Mouse (Mus musculus): Measurements from ENCODE around the gene Osbpl8.

- no peak for TF ChIP-seq POLR2A (IDR thresholded peaks at IDR 0.05; ENCODE audit: low read depth, low read length)
- TF ChIP-seq MAZ (IDR thresholded peaks at IDR 0.05; ENCODE audit: low read depth, low read length): no peak
- no peak for TF ChIP-seq CTCF (conservative IDR thresholded peaks at IDR 0.05 in 1 of 2, IDR thresholded peaks at IDR 0.05 in 1 of 2; ENCODE audit: low read depth in 2 of 2, low read length in 2 of 2)
- no peak for TF ChIP-seq MYC (IDR thresholded peaks at IDR 0.05; ENCODE audit: low read depth, low read length)
- no peak for TF ChIP-seq E2F4 (IDR thresholded peaks at IDR 0.05; ENCODE audit: insufficient replicate concordance, low read depth, low read length)
- no peak for TF ChIP-seq TCF12 (IDR thresholded peaks at IDR 0.05; ENCODE audit: low read depth, low read length)
- no peak for TF ChIP-seq USF1 (IDR thresholded peaks at IDR 0.05; ENCODE audit: low read depth, low read length)
- TF ChIP-seq ZMIZ1 (IDR thresholded peaks at IDR 0.05; ENCODE audit: low read depth, low read length): no peak
- no peak for TF ChIP-seq MAFK (IDR thresholded peaks at IDR 0.05; ENCODE audit: insufficient replicate concordance, low read length)
- no peak for TF ChIP-seq RCOR1 (conservative IDR thresholded peaks at IDR 0.05; ENCODE audit: low read depth, low read length)
- TF ChIP-seq SMC3 (IDR thresholded peaks at IDR 0.05; ENCODE audit: low read depth, low read length): no peak
- no peak for TF ChIP-seq NELFE (IDR thresholded peaks at IDR 0.05; ENCODE audit: low read depth, low read length)
Observed at GRCm38 (mm10) chr10:111258256-111258655, 93.7 kb downstream of the Osbpl8 start.

Data from CH12.LX (cell line).